Mouse (Mus musculus) cerebellum, adult 2 months (tissue): ENCODE data around the gene Cass4.

Source experiments
- CTCF ChIP-seq: fragments of 200-500 bp; IDR thresholded peaks from 2 replicates; pipeline ENCODE4 v1.5.1; 2011; ENCODE audit warnings: low read depth, mild to moderate bottlenecking, control low read depth, low read length, moderate library complexity, borderline replicate concordance; ENCODE audit not compliant: insufficient read depth
- POLR2A ChIP-seq: fragments of 200-500 bp; IDR thresholded peaks from 2 replicates; pipeline ENCODE4 v1.6.1; 2011; ENCODE audit warnings: low read length, control low read depth, borderline replicate concordance; ENCODE audit not compliant: insufficient read depth

DNA sequence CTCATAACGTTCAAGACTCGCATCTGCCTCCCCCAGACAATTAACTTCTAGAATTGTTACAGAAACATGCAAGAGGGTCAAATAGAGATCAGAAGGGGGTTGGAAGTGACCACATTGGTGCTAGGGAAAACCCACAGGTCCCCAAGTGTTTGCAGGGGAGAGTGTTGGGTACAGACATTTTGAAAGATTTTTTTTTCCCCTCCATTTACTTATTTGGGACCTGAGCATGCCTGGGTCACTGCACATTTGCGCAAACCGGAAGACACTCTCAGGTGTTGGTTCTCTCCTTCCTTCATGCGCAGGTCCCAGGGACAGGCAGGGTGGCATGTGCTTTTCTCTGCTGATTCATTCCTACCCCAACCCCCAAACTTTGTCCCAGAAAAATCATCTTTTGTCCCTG lies 23.3 kb downstream of the Cass4 start:
- no peak for TF ChIP-seq POLR2A
- TF ChIP-seq CTCF, result no peak
